Mouse (Mus musculus) frontal cortex, postnatal 14 days (tissue): ENCODE data around the gene Gja5.
"Not testable (repeated sequence)": the region's sequence is repeated elsewhere in the genome, so short reads cannot be mapped to it uniquely, and the experiment has no call there.

Experiments used
- DNase-seq, 2 experiments: peaks; one replicate each; pipeline ENCODE4 v3.0.0; 2022; ENCODE audit warnings: low spot score in 2 of 2

Gja5 gene

GRCm38 (mm10) chr3:97100784-97101641 lies 196.5 kb downstream of the Gja5 start:
- DNase-seq: no peak

GRCm38 (mm10) chr3:97103946-97104345 lies 199.5 kb downstream of the Gja5 start:
- DNase-seq: not testable (repeated sequence)

GRCm38 (mm10) chr3:97104696-97105430 lies 200.4 kb downstream of the Gja5 start:
- DNase-seq: no peak

- DNase-seq: no peak
Observed at GRCm38 (mm10) chr3:97117511-97117910, 213.0 kb downstream of the Gja5 start.

GRCm38 (mm10) chr3:97118313-97118712 lies 213.8 kb downstream of the Gja5 start:
- DNase-seq: no peak

- DNase-seq: no peak
Observed at GRCm38 (mm10) chr3:97124193-97124592, 219.7 kb downstream of the Gja5 start.
